Mouse (Mus musculus) midbrain, embryonic 14.5 days (tissue): ENCODE measurements around the gene Wdr11. TPM values are rescaled to one million over a fixed set of nuclear protein-coding genes. Genes with fewer than 3 reads are reported as not detected.

ENCODE experiments used
- ATAC-seq: fragments of 200-750 bp; cut with Nextera tagmentation; 2 replicates; pipeline ENCODE4 v1.8.0; 2017; ENCODE audit warnings: moderate number of reproducible peaks, moderate library complexity; ENCODE audit not compliant: low FRiP score, low TSS enrichment
- DNase-seq: peaks from one replicate; pipeline ENCODE4 v3.0.0-alpha.2; 2015
- H3K27ac ChIP-seq: fragments of 300-500 bp; sonication (generic); replicated peaks from 2 replicates; pipeline ENCODE4 v1.5.1; 2014; ENCODE audit warnings: mild to moderate bottlenecking, low read depth, low read length, moderate library complexity
- H3K27me3 ChIP-seq: fragments of 300-500 bp; sonication (generic); 2 replicates; pipeline ENCODE4 v1.6.1; 2014; ENCODE audit warnings: low read length, control low read depth, mixed read lengths; ENCODE audit not compliant: control insufficient read depth, insufficient read depth
- H3K36me3 ChIP-seq: fragments of 300-500 bp; sonication (generic); 2 replicates; pipeline ENCODE4 v1.6.1; 2014; ENCODE audit warnings: low read length, control low read depth; ENCODE audit not compliant: control insufficient read depth, insufficient read depth
- H3K4me1 ChIP-seq: fragments of 300-500 bp; sonication (generic); 2 replicates; pipeline ENCODE4 v1.6.1; 2014; ENCODE audit warnings: mild to moderate bottlenecking, antibody characterized with exemption, low read length, control low read depth; ENCODE audit not compliant: control insufficient read depth, insufficient read depth
- H3K4me2 ChIP-seq: fragments of 300-500 bp; sonication (generic); 2 replicates; pipeline ENCODE4 v1.6.1; 2014; ENCODE audit warnings: mild to moderate bottlenecking, low read length, moderate library complexity
- H3K4me3 ChIP-seq: fragments of 300-500 bp; sonication (generic); replicated peaks from 2 replicates; pipeline ENCODE4 v1.5.1; 2014; ENCODE audit warnings: low read depth, low read length
- H3K9ac ChIP-seq: fragments of 300-500 bp; sonication (generic); replicated peaks from 2 replicates; pipeline ENCODE4 v1.6.1; 2014; ENCODE audit warnings: mild to moderate bottlenecking, low read length, moderate library complexity
- H3K9me3 ChIP-seq: fragments of 300-500 bp; sonication (generic); 2 replicates; pipeline ENCODE4 v1.6.1; 2016; ENCODE audit warnings: low read length, control low read depth, mixed read lengths; ENCODE audit not compliant: control insufficient read depth
- WGBS: fragments of 180-500 bp; shearing (Covaris S2); extraction: QIAGEN DNeasy Blood & Tissue Kit; methylation state at CpG from one replicate; pipeline ENCODE4 v1.1.7; 2014; 5-methylcytosine and 5-hydroxymethylcytosine counted together
- polyA plus RNA-seq: library from polyadenylated mRNA; unstranded; fragments of >200 nt; fragmentation: Nextera tagmentation; extraction: Ambion mirVana; gene quantifications from 2 replicates; pipeline ENCODE4 v1.2.1, GENCODE M21; 2014

Wdr11 gene
- polyA plus RNA-seq, 1 experiment from 2014 or later: 41.3 TPM

- no peak overlapping the region for H3K4me3 ChIP-seq
- no peaks in the 10 kb centered on the region for H3K9me3 ChIP-seq
- H3K4me1 ChIP-seq: no peaks in the 10 kb centered on the region; the same call in 1 of the 2 replicates
- H3K36me3 ChIP-seq: no peaks in the 10 kb centered on the region
- DNase-seq: no peak
- WGBS: 82% methylated on average over 18 of the region's 18 CpGs
- H3K27me3 ChIP-seq: no peaks in the 10 kb centered on the region
- ATAC-seq: no peak
- H3K27ac ChIP-seq: no peak overlapping the region
- H3K4me2 ChIP-seq: no peak overlapping the region
- H3K9ac ChIP-seq: no peak overlapping the region
Observed at GRCm38 (mm10) chr7:129671675-129672651, 80.3 kb downstream of the Wdr11 start.

GRCm38 (mm10) chr7:129673776-129674175, 82.1 kb downstream of the Wdr11 start:
- Histone ChIP-seq H3K9ac (no peak overlapping the region), H3K4me1 (no peaks in the 10 kb centered on the region; the same call in 1 of the 2 replicates), H3K4me3 (no peak overlapping the region), H3K4me2 (no peak overlapping the region), H3K27me3 (no peaks in the 10 kb centered on the region), H3K9me3 (no peaks in the 10 kb centered on the region), H3K27ac (no peak overlapping the region), H3K36me3 (no peaks in the 10 kb centered on the region)
- ATAC-seq (no peak), DNase-seq (peak; percentile 39)
- 47% methylated on average over 9 of the region's 9 CpGs for WGBS

- DNase-seq (no peak), ATAC-seq (no peak)
- H3K9me3 ChIP-seq: no peaks in the 10 kb centered on the region
- H3K4me2 ChIP-seq: no peak overlapping the region
- no peak overlapping the region for H3K27ac ChIP-seq
- H3K9ac ChIP-seq: no peak overlapping the region
- H3K4me3 ChIP-seq: no peak overlapping the region
- H3K4me1 ChIP-seq: no peaks in the 10 kb centered on the region; the same call in 1 of the 2 replicates
- no peaks in the 10 kb centered on the region for H3K36me3 ChIP-seq
- H3K27me3 ChIP-seq: no peaks in the 10 kb centered on the region
- WGBS: 76% methylated on average over 4 of the region's 4 CpGs
Observed at GRCm38 (mm10) chr7:129674558-129674957, 82.9 kb downstream of the Wdr11 start.

- no peak overlapping the region for H3K9ac ChIP-seq
- no peak overlapping the region for H3K4me2 ChIP-seq
- 91% methylated on average over 6 of the region's 6 CpGs for WGBS
- no peaks in the 10 kb centered on the region for H3K27me3 ChIP-seq
- no peak overlapping the region for H3K4me3 ChIP-seq
- no peaks in the 10 kb centered on the region; the same call in 1 of the 2 replicates for H3K4me1 ChIP-seq
- no peak for ATAC-seq
- no peaks in the 10 kb centered on the region for H3K36me3 ChIP-seq
- no peaks in the 10 kb centered on the region for H3K9me3 ChIP-seq
- H3K27ac ChIP-seq: no peak overlapping the region
- DNase-seq: no peak
Observed at GRCm38 (mm10) chr7:129675852-129676251, 84.2 kb downstream of the Wdr11 start.

GRCm38 (mm10) chr7:129677141-129677540, 85.5 kb downstream of the Wdr11 start:
- H3K27ac ChIP-seq: no peak overlapping the region
- no peaks in the 10 kb centered on the region for H3K27me3 ChIP-seq
- no peaks in the 10 kb centered on the region; the same call in 1 of the 2 replicates for H3K4me1 ChIP-seq
- H3K9ac ChIP-seq: no peak overlapping the region
- no peak overlapping the region for H3K4me3 ChIP-seq
- no peaks in the 10 kb centered on the region for H3K9me3 ChIP-seq
- no peaks in the 10 kb centered on the region for H3K36me3 ChIP-seq
- ATAC-seq: no peak
- WGBS: 84% methylated on average over 4 of the region's 4 CpGs
- no peak overlapping the region for H3K4me2 ChIP-seq
- DNase-seq: no peak

- 67% methylated on average over 8 of the region's 8 CpGs for WGBS
- no peak overlapping the region for H3K4me3 ChIP-seq
- no peaks in the 10 kb centered on the region for H3K9me3 ChIP-seq
- no peak for DNase-seq
- no peak overlapping the region for H3K27ac ChIP-seq
- no peaks in the 10 kb centered on the region for H3K36me3 ChIP-seq
- ATAC-seq: no peak
- no peak overlapping the region for H3K4me2 ChIP-seq
- H3K27me3 ChIP-seq: no peaks in the 10 kb centered on the region
- no peak overlapping the region for H3K9ac ChIP-seq
- no peaks in the 10 kb centered on the region; the same call in 1 of the 2 replicates for H3K4me1 ChIP-seq
Observed at GRCm38 (mm10) chr7:129678431-129678830, 86.8 kb downstream of the Wdr11 start.

GRCm38 (mm10) chr7:129678972-129679371, 87.3 kb downstream of the Wdr11 start:
- no peak overlapping the region for H3K27ac ChIP-seq
- 54% methylated on average over 8 of the region's 8 CpGs for WGBS
- no peaks in the 10 kb centered on the region; the same call in 1 of the 2 replicates for H3K4me1 ChIP-seq
- H3K27me3 ChIP-seq: no peaks in the 10 kb centered on the region
- ATAC-seq (no peak), DNase-seq (no peak)
- H3K9me3 ChIP-seq: no peaks in the 10 kb centered on the region
- no peak overlapping the region for H3K4me3 ChIP-seq
- no peak overlapping the region for H3K4me2 ChIP-seq
- H3K36me3 ChIP-seq: no peaks in the 10 kb centered on the region
- no peak overlapping the region for H3K9ac ChIP-seq

- H3K4me2 ChIP-seq: no peak overlapping the region
- H3K4me1 ChIP-seq: no peaks in the 10 kb centered on the region
- WGBS: 47% methylated on average over 10 of the region's 10 CpGs
- no peaks in the 10 kb centered on the region for H3K9me3 ChIP-seq
- no peak overlapping the region for H3K27ac ChIP-seq
- no peaks in the 10 kb centered on the region for H3K27me3 ChIP-seq
- DNase-seq: peak; percentile 73
- ATAC-seq: no peak
- H3K36me3 ChIP-seq: no peaks in the 10 kb centered on the region
- H3K9ac ChIP-seq: no peak overlapping the region
- H3K4me3 ChIP-seq: no peak overlapping the region
Observed at GRCm38 (mm10) chr7:129680534-129681210, 89.0 kb downstream of the Wdr11 start.
